Mouse (Mus musculus) thymus, adult 2 months (tissue): ENCODE results near the gene Fn3krp.

ENCODE experiments used
- CTCF ChIP-seq: fragments of 200-500 bp; IDR thresholded peaks from 2 replicates; pipeline ENCODE4 v1.5.1; 2012; ENCODE audit warnings: mild to moderate bottlenecking, control low read depth, low read length, moderate library complexity, borderline replicate concordance; ENCODE audit not compliant: control insufficient read depth, poor library complexity, insufficient read depth; ENCODE audit errors: extremely low read depth
- POLR2A ChIP-seq: fragments of 200-500 bp; IDR thresholded peaks from 2 replicates; pipeline ENCODE4 v1.6.1; 2012; ENCODE audit warnings: mild to moderate bottlenecking, low read length, control low read depth, moderate library complexity; ENCODE audit not compliant: control insufficient read depth, poor library complexity, insufficient read depth; ENCODE audit errors: extremely low read depth

- TF ChIP-seq CTCF: no peak
- no peak for TF ChIP-seq POLR2A
Observed at GRCm38 (mm10) chr11:121373305-121373704, 47.9 kb upstream of the Fn3krp start.
